In genomic region chr3:129532180-129532864, GRCm38 (mm10) we compare ENCODE assay signal across 8 mouse cellular contexts. TPM values are rescaled to one million over a fixed set of nuclear protein-coding genes. Genes with fewer than 3 reads are reported as not detected.
A peak's percentile ranks its signal among the peaks of the same experiment; 100 is the strongest.
DNase-seq lines count a peak whose midpoint lies in the region; ATAC-seq and TF ChIP-seq lines count a peak whose summit lies in the region.

Gene Elovl6 (plus strand): TSS chr3:129532355.

- TF ChIP-seq CTCF in midbrain, postnatal 0 days (IDR thresholded peaks at IDR 0.05) = no peak; the same call in 1 of the 2 replicates

- peak within 1 kb of the TSS; percentile 75 for H3K4me3 ChIP-seq in limb, embryonic 15.5 days
- peak within 1 kb of the TSS; percentile 91 for H3K4me3 ChIP-seq in midbrain, postnatal 0 days (ENCODE audit: low read depth, low read length)

- WGBS in limb, embryonic 15.5 days = under 1% methylated on average over 35 of the region's 35 CpGs
- WGBS in midbrain, postnatal 0 days = under 1% methylated on average over 35 of the region's 35 CpGs

- H3K4me1 ChIP-seq in limb, embryonic 15.5 days = peaks cover 20% of the 10 kb centered on the region
- H3K4me1 ChIP-seq in midbrain, postnatal 0 days (ENCODE audit: insufficient read depth, low read length) = peaks cover 3% of the 10 kb centered on the region; the same call in 1 of the 2 replicates

- DNase-seq in layer of hippocampus, adult 11-12 months (ENCODE audit: low spot score) = peak; percentile 78
- DNase-seq in layer of hippocampus, adult 9-10 months (ENCODE audit: low spot score) = no peak
- peak; percentile 93 for DNase-seq in embryo, embryonic 11 days
- DNase-seq in heart, adult 8-10 months (ENCODE audit: low spot score) = peak; percentile 52
- peak; percentile 81 for DNase-seq in kidney, adult 9 months
- DNase-seq in midbrain, postnatal 0 days (ENCODE audit: low spot score) = peak; percentile 94
- DNase-seq in splenic B cell, adult 2 months (ENCODE audit: low read depth, low spot score) = peak; percentile 56

- H3K27ac ChIP-seq in limb, embryonic 15.5 days = peak within 1 kb of the TSS; percentile 96
- peak within 1 kb of the TSS; percentile 91 for H3K27ac ChIP-seq in midbrain, postnatal 0 days (ENCODE audit: low read depth, low read length)

- peak within 1 kb of the TSS; percentile 94 for H3K9ac ChIP-seq in limb, embryonic 15.5 days
- H3K9ac ChIP-seq in midbrain, postnatal 0 days (replicated peaks; ENCODE audit: low read length, poor library complexity, severe bottlenecking) = peak within 1 kb of the TSS; percentile 98

- peak within 1 kb of the TSS; percentile 67 for H3K4me2 ChIP-seq in limb, embryonic 15.5 days
- peak within 1 kb of the TSS; percentile 77 for H3K4me2 ChIP-seq in midbrain, postnatal 0 days (ENCODE audit: low read depth, low read length, poor library complexity, severe bottlenecking)

- no peaks in the 10 kb centered on the region for H3K36me3 ChIP-seq in limb, embryonic 15.5 days
- H3K36me3 ChIP-seq in midbrain, postnatal 0 days (ENCODE audit: insufficient read depth, low read length) = no peaks in the 10 kb centered on the region
- H3K36me3 ChIP-seq in splenic B cell, adult 2 months (ENCODE audit: control insufficient read depth, insufficient read depth, low read length, poor library complexity, severe bottlenecking) = no peaks in the 10 kb centered on the region

- H3K9me3 ChIP-seq in limb, embryonic 15.5 days = no peaks in the 10 kb centered on the region
- H3K9me3 ChIP-seq in midbrain, postnatal 0 days (ENCODE audit: low read length) = no peaks in the 10 kb centered on the region

- no peaks in the 10 kb centered on the region for H3K27me3 ChIP-seq in limb, embryonic 15.5 days
- H3K27me3 ChIP-seq in midbrain, postnatal 0 days (ENCODE audit: insufficient read depth, low read length) = no peaks in the 10 kb centered on the region
- no peaks in the 10 kb centered on the region for H3K27me3 ChIP-seq in splenic B cell, adult 2 months (ENCODE audit: control insufficient read depth, insufficient read depth, low read length, poor library complexity, severe bottlenecking)

- 0 out of 2 replicates have a peak, but pooled peaks have one; percentile 32 for ATAC-seq in limb, embryonic 15.5 days (ENCODE audit: insufficient number of reproducible peaks, low FRiP score, low TSS enrichment, low read depth)
- peak; percentile 70 for ATAC-seq in midbrain, postnatal 0 days (ENCODE audit: low FRiP score)

RNA-seq across cellular contexts. Expression of gene Elovl6, which starts in this region (rescaled TPM):
- 1 to 10 TPM in 2 of 4 experiments, under 1 TPM in 2; 0.40 to 1.1 (median 0.92) TPM for total RNA-seq in heart, adult 8-10 months (2022)
- 23.3 and 32.0 TPM in 2 replicates for polyA plus RNA-seq in limb, embryonic 15.5 days (2015; fragmentation: Nextera tagmentation; extraction: Ambion mirVana)
- 40.9 and 46.6 TPM in 2 replicates for total RNA-seq in midbrain, postnatal 0 days (2014; rRNA removed)
- 37.6 and 44.3 TPM in 2 replicates for polyA plus RNA-seq in midbrain, postnatal 0 days (2015; fragmentation: Nextera tagmentation; extraction: Ambion mirVana)

Comparison
In these comparisons a context has a peak if more than half of its experiments do, and no peak if none do; other contexts are left out.
1. RNA of gene Elovl6 (total RNA-seq): 40.9 to 46.6 TPM in midbrain, postnatal 0 days; 0.40 to 1.1 TPM in heart, adult 8-10 months; every median in the first group is over 10 times any median in the second.